Mouse (Mus musculus) bone marrow macrophage, adult 2 months (primary cell): ENCODE data around the gene Ptprcap.

ENCODE experiments used
- CTCF ChIP-seq: IDR thresholded peaks from 2 replicates; pipeline ENCODE4 v1.5.1; 2012; ENCODE audit warnings: low read depth, mild to moderate bottlenecking, low read length, moderate library complexity
- POLR2A ChIP-seq: IDR thresholded peaks from 2 replicates; pipeline ENCODE4 v1.6.1; 2012; ENCODE audit warnings: mild to moderate bottlenecking, low read depth, low read length, borderline replicate concordance

- no peak for TF ChIP-seq CTCF
- no peak for TF ChIP-seq POLR2A
Measured at GRCm38 (mm10) chr19:4113186-4113805, 40.1 kb upstream of the Ptprcap start.
